ENCODE assay signal across 10 mouse cellular contexts in the genomic region with DNA sequence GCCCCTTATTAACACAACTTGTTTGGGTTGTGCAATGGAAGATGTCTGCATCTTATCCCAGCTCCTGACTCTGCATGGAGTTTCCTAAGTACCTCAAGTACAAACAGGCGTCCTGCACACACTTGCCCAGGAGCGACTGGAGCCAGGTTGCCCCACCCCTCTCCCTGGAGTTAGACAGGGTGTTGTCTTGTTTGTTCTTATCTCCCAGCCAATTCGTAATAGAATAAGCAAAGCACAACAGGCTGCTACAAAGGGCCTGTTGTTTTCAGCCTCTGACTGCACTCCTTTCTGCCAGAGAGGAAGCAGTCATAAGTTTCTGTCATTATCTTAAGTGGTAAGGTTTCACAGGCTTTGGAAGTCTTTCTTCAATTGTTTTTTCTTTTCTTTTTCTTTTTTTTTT.
A peak's percentile ranks its signal among the peaks of the same experiment; 100 is the strongest.
DNase-seq lines count a peak whose midpoint lies in the region; ATAC-seq and TF ChIP-seq lines count a peak whose summit lies in the region.
"Had no signal": no experiment of that assay in that cellular context is flagged by ENCODE, and none has a peak within 500 bp of the region (broad histone marks: within the 10 kb centered on the region; RNA-seq: fewer than 3 reads in every experiment).

No protein-coding gene starts in this region.

- no peak overlapping the region for H3K9ac ChIP-seq in embryonic facial prominence, embryonic 15.5 days
- no peak overlapping the region for H3K9ac ChIP-seq in forebrain, postnatal 0 days
- no peak overlapping the region for H3K9ac ChIP-seq in midbrain, embryonic 13.5 days (replicated peaks)
- H3K9ac ChIP-seq: hindbrain, embryonic 14.5 days; midbrain, embryonic 12.5 days had no signal

- TF ChIP-seq POLR2A in bone marrow macrophage, adult 2 months (IDR thresholded peaks at IDR 0.05; ENCODE audit: borderline replicate concordance, low read depth, low read length): no peak

- no peaks in the 10 kb centered on the region for H3K9me3 ChIP-seq in embryonic facial prominence, embryonic 15.5 days (replicated peaks)
- H3K9me3 ChIP-seq in forebrain, postnatal 0 days (ENCODE audit: low read length): no peaks in the 10 kb centered on the region
- no peaks in the 10 kb centered on the region for H3K9me3 ChIP-seq in midbrain, embryonic 13.5 days
- H3K9me3 ChIP-seq: midbrain, embryonic 12.5 days had no signal

- peak overlapping the region; percentile 32; the same call in 1 of the 2 replicates for H3K27ac ChIP-seq in bone marrow macrophage, adult 2 months (ENCODE audit: insufficient read depth, low read depth, low read length)
- peak overlapping the region; percentile 85 for H3K27ac ChIP-seq in embryonic facial prominence, embryonic 15.5 days (replicated peaks)
- no peak overlapping the region for H3K27ac ChIP-seq in forebrain, postnatal 0 days (ENCODE audit: low read depth, low read length)
- H3K27ac ChIP-seq in midbrain, embryonic 13.5 days: no peak overlapping the region
- H3K27ac ChIP-seq: hindbrain, embryonic 14.5 days; left cerebral cortex, adult 2 months; midbrain, embryonic 12.5 days had no signal

- intact Hi-C loops in heart, postnatal 25 days (cut with DNase I): no loop called here

- ATAC-seq in embryonic facial prominence, embryonic 15.5 days (ENCODE audit: insufficient number of reproducible peaks, low FRiP score, low TSS enrichment, low read depth): peak; percentile 63; the same call in 1 of the 2 replicates
- no peak for ATAC-seq in forebrain, postnatal 0 days
- no peak for ATAC-seq in midbrain, embryonic 13.5 days

- no peak overlapping the region for H3K4me2 ChIP-seq in embryonic facial prominence, embryonic 15.5 days (replicated peaks)
- no peak overlapping the region for H3K4me2 ChIP-seq in forebrain, postnatal 0 days (ENCODE audit: low read depth)
- no peak overlapping the region for H3K4me2 ChIP-seq in midbrain, embryonic 13.5 days (replicated peaks)
- H3K4me2 ChIP-seq: hindbrain, embryonic 14.5 days; midbrain, embryonic 12.5 days had no signal

- H3K27me3 ChIP-seq in embryonic facial prominence, embryonic 15.5 days: no peaks in the 10 kb centered on the region
- H3K27me3 ChIP-seq in forebrain, postnatal 0 days (ENCODE audit: insufficient read depth, low read length): no peaks in the 10 kb centered on the region
- H3K27me3 ChIP-seq in midbrain, embryonic 13.5 days: no peaks in the 10 kb centered on the region
- H3K27me3 ChIP-seq: midbrain, embryonic 12.5 days had no signal

- WGBS in embryonic facial prominence, embryonic 15.5 days: 34% methylated on average over 3 of the region's 3 CpGs
- WGBS in forebrain, postnatal 0 days: 31% methylated on average over 3 of the region's 3 CpGs
- WGBS in midbrain, embryonic 13.5 days: 45% methylated on average over 3 of the region's 3 CpGs

- TF ChIP-seq CTCF in bone marrow macrophage, adult 2 months (IDR thresholded peaks at IDR 0.05; ENCODE audit: low read depth, low read length): no peak
- TF ChIP-seq CTCF in forebrain, postnatal 0 days (IDR thresholded peaks at IDR 0.05; ENCODE audit: low read depth): no peak

- H3K4me3 ChIP-seq in bone marrow macrophage, adult 2 months (ENCODE audit: insufficient read depth, low read length): no peak overlapping the region
- H3K4me3 ChIP-seq in embryonic facial prominence, embryonic 15.5 days (replicated peaks): no peak overlapping the region
- H3K4me3 ChIP-seq in forebrain, postnatal 0 days (ENCODE audit: low read depth, low read length): no peak overlapping the region
- H3K4me3 ChIP-seq in midbrain, embryonic 13.5 days (replicated peaks): no peak overlapping the region
- H3K4me3 ChIP-seq: left cerebral cortex, adult 2 months; midbrain, embryonic 12.5 days had no signal

- peak; percentile 59 for DNase-seq in heart, postnatal 25 days (ENCODE audit: low spot score)
- peak; percentile 77 for DNase-seq in lung, postnatal 36 days
- DNase-seq in forebrain, postnatal 0 days: no peak
- DNase-seq in layer of hippocampus, adult 11-12 months (ENCODE audit: low spot score): no peak

- H3K4me1 ChIP-seq in bone marrow macrophage, adult 2 months (ENCODE audit: control insufficient read depth, insufficient read depth, low read length): peaks cover 32% of the 10 kb centered on the region
- peaks cover 34% of the 10 kb centered on the region for H3K4me1 ChIP-seq in embryonic facial prominence, embryonic 15.5 days
- no peaks in the 10 kb centered on the region for H3K4me1 ChIP-seq in forebrain, postnatal 0 days (ENCODE audit: insufficient read depth)
- no peaks in the 10 kb centered on the region for H3K4me1 ChIP-seq in midbrain, embryonic 13.5 days (replicated peaks)
- H3K4me1 ChIP-seq: midbrain, embryonic 12.5 days had no signal

- no peaks in the 10 kb centered on the region for H3K36me3 ChIP-seq in embryonic facial prominence, embryonic 15.5 days
- peaks cover 3% of the 10 kb centered on the region; the same call in 1 of the 2 replicates for H3K36me3 ChIP-seq in forebrain, postnatal 0 days (ENCODE audit: insufficient read depth)
- H3K36me3 ChIP-seq in midbrain, embryonic 13.5 days: no peaks in the 10 kb centered on the region
- H3K36me3 ChIP-seq: midbrain, embryonic 12.5 days had no signal

Comparison
In these comparisons a context has a peak if more than half of its experiments do, and no peak if none do; other contexts are left out.
1. H3K27ac ChIP-seq: peak in bone marrow macrophage, adult 2 months (single experiment) and embryonic facial prominence, embryonic 15.5 days (single experiment); none in forebrain, postnatal 0 days (single experiment) and midbrain, embryonic 13.5 days (single experiment).
2. DNase-seq: peak in heart, postnatal 25 days (single experiment) and lung, postnatal 36 days (single experiment); none in forebrain, postnatal 0 days (single experiment) and layer of hippocampus, adult 11-12 months (single experiment).